Mouse (Mus musculus) limb, embryonic 11.5 days (tissue): ENCODE data around the gene Nupl1. TPM values are rescaled to one million over a fixed set of nuclear protein-coding genes. Genes with fewer than 3 reads are reported as not detected.

Experiments used
- ATAC-seq: fragments of 200-750 bp; cut with Nextera tagmentation; 2 replicates; pipeline ENCODE4 v1.8.0; 2017; ENCODE audit warnings: low read depth; ENCODE audit not compliant: insufficient number of reproducible peaks, low FRiP score, low TSS enrichment
- DNase-seq: peaks from one replicate; pipeline ENCODE4 v3.0.0-alpha.2; 2015; ENCODE audit warnings: low spot score
- H3K27ac ChIP-seq: fragments of 300-500 bp; sonication (generic); replicated peaks from 2 replicates; pipeline ENCODE4 v1.5.1; 2014; ENCODE audit warnings: low read depth, mild to moderate bottlenecking, low read length
- H3K27me3 ChIP-seq: fragments of 300-500 bp; sonication (generic); 2 replicates; pipeline ENCODE4 v1.6.1; 2014; ENCODE audit warnings: mild to moderate bottlenecking, low read length, mixed read lengths; ENCODE audit not compliant: control insufficient read depth, insufficient read depth
- H3K36me3 ChIP-seq: fragments of 300-500 bp; sonication (generic); 2 replicates; pipeline ENCODE4 v1.6.1; 2014; ENCODE audit warnings: mild to moderate bottlenecking, low read length, moderate library complexity, mixed read lengths; ENCODE audit not compliant: control insufficient read depth, insufficient read depth
- H3K4me1 ChIP-seq: fragments of 300-500 bp; sonication (generic); 2 replicates; pipeline ENCODE4 v1.6.1; 2014; ENCODE audit warnings: low read length, mixed read lengths; ENCODE audit not compliant: control insufficient read depth, insufficient read depth
- H3K4me2 ChIP-seq: fragments of 300-500 bp; sonication (generic); 2 replicates; pipeline ENCODE4 v1.6.1; 2014; ENCODE audit warnings: low read depth, mild to moderate bottlenecking, moderate library complexity; ENCODE audit not compliant: severe bottlenecking
- H3K4me3 ChIP-seq: fragments of 300-500 bp; sonication (generic); 2 replicates; pipeline ENCODE4 v1.5.1; 2014; ENCODE audit warnings: low read depth, low read length
- H3K9ac ChIP-seq: fragments of 300-500 bp; sonication (generic); 2 replicates; pipeline ENCODE4 v1.6.1; 2014; ENCODE audit warnings: mild to moderate bottlenecking, low read length
- H3K9me3 ChIP-seq: fragments of 300-500 bp; sonication (generic); 2 replicates; pipeline ENCODE4 v1.6.1; 2016; ENCODE audit warnings: low read length; ENCODE audit not compliant: control insufficient read depth
- WGBS: fragments of 180-500 bp; shearing (Covaris S2); extraction: QIAGEN DNeasy Blood & Tissue Kit; methylation state at CpG from one replicate; pipeline ENCODE4 v1.1.7; 2014; 5-methylcytosine and 5-hydroxymethylcytosine counted together
- polyA plus RNA-seq: library from polyadenylated mRNA; unstranded; fragments of >200 nt; fragmentation: Nextera tagmentation; extraction: Ambion mirVana; gene quantifications from 2 replicates; pipeline ENCODE4 v1.2.1, GENCODE M21; 2014

The Nupl1 gene
- polyA plus RNA-seq, 1 experiment from 2014 or later = not detected

GRCm38 (mm10) chr14:60252004-60253000, 1.1 kb upstream of the Nupl1 start:
- no peaks in the 10 kb centered on the region for H3K27me3 ChIP-seq
- H3K9me3 ChIP-seq = no peaks in the 10 kb centered on the region
- peak overlapping the region; percentile 97 for H3K4me3 ChIP-seq
- peak overlapping the region; percentile 72 for H3K4me2 ChIP-seq
- no peaks in the 10 kb centered on the region for H3K4me1 ChIP-seq
- 23% methylated on average over 15 of the region's 15 CpGs for WGBS
- H3K9ac ChIP-seq = peak overlapping the region; percentile 74
- no peaks in the 10 kb centered on the region for H3K36me3 ChIP-seq
- H3K27ac ChIP-seq = peak overlapping the region; percentile 47; the same call in 1 of the 2 replicates
- ATAC-seq (no peak; the same call in 1 of the 2 replicates), DNase-seq (no peak)

DNA sequence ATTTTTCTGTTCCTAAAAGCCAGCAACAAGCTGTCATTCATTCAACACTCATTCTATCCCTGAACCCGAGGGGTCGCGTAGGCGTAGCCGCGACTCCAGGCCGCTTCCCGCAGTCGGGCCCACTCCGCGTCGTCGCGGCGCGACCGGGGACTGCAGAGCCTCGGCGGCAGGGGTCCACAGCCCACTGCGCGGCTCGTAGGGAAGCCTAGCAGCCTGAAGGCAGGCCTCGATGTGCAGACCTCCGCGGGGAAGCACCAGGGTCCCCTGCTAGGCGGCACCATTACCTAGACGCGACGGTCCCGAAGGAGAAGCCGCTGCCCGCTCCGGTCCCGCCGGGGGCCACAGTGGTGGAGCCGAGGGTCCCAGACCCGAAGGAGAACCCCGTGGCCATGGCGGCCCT, 352 bp downstream of the Nupl1 start:
- peak overlapping the region; percentile 62; the same call in 1 of the 2 replicates for H3K27ac ChIP-seq
- peak overlapping the region; percentile 97 for H3K4me3 ChIP-seq
- ATAC-seq (peak; percentile 65), DNase-seq (no peak)
- H3K4me1 ChIP-seq = no peaks in the 10 kb centered on the region
- H3K9ac ChIP-seq = peak overlapping the region; percentile 97
- under 1% methylated on average over 34 of the region's 39 CpGs for WGBS
- H3K9me3 ChIP-seq = no peaks in the 10 kb centered on the region
- H3K4me2 ChIP-seq = peak overlapping the region; percentile 72
- no peaks in the 10 kb centered on the region for H3K27me3 ChIP-seq
- H3K36me3 ChIP-seq = no peaks in the 10 kb centered on the region

GRCm38 (mm10) chr14:60250366-60250765, 865 bp downstream of the Nupl1 start:
- no peak for ATAC-seq
- H3K27ac ChIP-seq = no peak overlapping the region
- H3K4me3 ChIP-seq = peak overlapping the region; percentile 97
- peak overlapping the region; percentile 72 for H3K4me2 ChIP-seq
- H3K27me3 ChIP-seq = no peaks in the 10 kb centered on the region
- 27% methylated on average over 8 of the region's 8 CpGs for WGBS
- DNase-seq = no peak
- peak overlapping the region; percentile 97 for H3K9ac ChIP-seq
- no peaks in the 10 kb centered on the region for H3K4me1 ChIP-seq
- no peaks in the 10 kb centered on the region for H3K36me3 ChIP-seq
- H3K9me3 ChIP-seq = no peaks in the 10 kb centered on the region

- Histone ChIP-seq H3K9ac (no peak overlapping the region), H3K4me2 (no peak overlapping the region), H3K9me3 (no peaks in the 10 kb centered on the region), H3K4me1 (no peaks in the 10 kb centered on the region), H3K27ac (no peak overlapping the region), H3K4me3 (no peak overlapping the region), H3K27me3 (no peaks in the 10 kb centered on the region), H3K36me3 (peaks cover 11% of the 10 kb centered on the region)
- DNase-seq = no peak
- ATAC-seq = no peak
- 81% methylated on average over 3 of the region's 3 CpGs for WGBS
Measured at GRCm38 (mm10) chr14:60238551-60238950, 12.7 kb downstream of the Nupl1 start.

DNA sequence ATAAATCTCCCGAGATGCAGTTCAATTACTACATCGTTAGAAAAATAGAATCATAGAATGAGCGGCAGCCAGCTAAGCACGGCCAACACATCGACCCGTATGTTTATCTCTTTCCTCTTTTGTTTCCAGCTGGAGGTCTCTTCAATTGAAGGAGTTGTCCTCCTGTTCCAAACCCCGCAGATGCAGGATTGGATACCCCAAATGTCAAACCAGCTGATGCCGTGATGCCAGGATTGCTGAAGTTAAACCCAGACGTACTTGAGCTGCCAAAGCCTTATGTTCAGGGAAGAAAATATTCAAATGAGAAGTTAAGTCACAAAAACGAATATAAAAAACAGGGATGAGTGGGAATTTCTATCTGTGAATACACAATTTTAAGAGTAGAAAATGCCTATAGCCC, 31.3 kb downstream of the Nupl1 start:
- no peak overlapping the region for H3K27ac ChIP-seq
- WGBS = 95% methylated on average over 10 of the region's 10 CpGs
- ATAC-seq = no peak

DNA sequence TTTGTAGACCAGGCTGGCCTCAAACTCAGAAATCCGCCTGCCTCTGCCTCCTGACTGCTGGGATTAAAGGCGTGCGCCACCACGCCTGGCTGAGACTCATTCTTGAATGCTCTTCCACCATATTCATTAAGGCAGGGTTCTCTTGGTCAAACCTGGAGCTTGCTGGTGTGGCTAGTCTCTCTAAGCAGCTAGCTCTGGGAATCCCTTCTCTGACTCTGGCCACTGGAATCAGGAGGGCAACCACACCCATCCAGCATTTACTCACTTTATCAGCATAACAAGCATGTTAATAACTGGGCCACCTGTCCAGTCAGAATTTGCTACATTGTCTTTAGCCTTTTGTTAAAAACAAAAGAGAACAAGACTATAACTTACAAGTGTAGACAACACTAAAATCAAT, 33.6 kb downstream of the Nupl1 start:
- Histone ChIP-seq H3K9me3 (no peaks in the 10 kb centered on the region), H3K4me1 (no peaks in the 10 kb centered on the region), H3K27ac (no peak overlapping the region), H3K4me3 (no peak overlapping the region), H3K36me3 (peaks cover 4% of the 10 kb centered on the region; the same call in 1 of the 2 replicates), H3K9ac (no peak overlapping the region), H3K27me3 (no peaks in the 10 kb centered on the region), H3K4me2 (no peak overlapping the region)
- DNase-seq = no peak
- ATAC-seq = no peak
- WGBS = 98% methylated on average over 4 of the region's 4 CpGs

More for the DNA sequence above, 31.3 kb downstream of the Nupl1 start:
- DNase-seq = no peak
- Histone ChIP-seq H3K4me3 (no peak overlapping the region), H3K27me3 (no peaks in the 10 kb centered on the region), H3K36me3 (peaks cover 4% of the 10 kb centered on the region; the same call in 1 of the 2 replicates), H3K9ac (no peak overlapping the region), H3K9me3 (no peaks in the 10 kb centered on the region), H3K4me2 (no peak overlapping the region), H3K4me1 (no peaks in the 10 kb centered on the region)

- H3K4me1 ChIP-seq = no peaks in the 10 kb centered on the region
- peaks cover 4% of the 10 kb centered on the region; the same call in 1 of the 2 replicates for H3K36me3 ChIP-seq
- H3K4me3 ChIP-seq = no peak overlapping the region
- 90% methylated on average over 1 of the region's 1 CpGs for WGBS
- ATAC-seq = no peak
- no peaks in the 10 kb centered on the region for H3K9me3 ChIP-seq
- no peak overlapping the region for H3K4me2 ChIP-seq
- no peaks in the 10 kb centered on the region for H3K27me3 ChIP-seq
- no peak overlapping the region for H3K9ac ChIP-seq
- DNase-seq = no peak
- no peak overlapping the region for H3K27ac ChIP-seq
Measured at GRCm38 (mm10) chr14:60216125-60216524, 35.1 kb downstream of the Nupl1 start.

GRCm38 (mm10) chr14:60215000-60215399, 36.2 kb downstream of the Nupl1 start:
- Histone ChIP-seq H3K9ac (no peak overlapping the region), H3K27me3 (no peaks in the 10 kb centered on the region), H3K4me1 (no peaks in the 10 kb centered on the region), H3K9me3 (no peaks in the 10 kb centered on the region), H3K4me3 (no peak overlapping the region), H3K27ac (no peak overlapping the region), H3K4me2 (no peak overlapping the region), H3K36me3 (peaks cover 4% of the 10 kb centered on the region; the same call in 1 of the 2 replicates)
- WGBS = 87% methylated on average over 3 of the region's 3 CpGs
- ATAC-seq (no peak), DNase-seq (no peak)
